Mouse (Mus musculus): ENCODE measurements around the gene Vps11.

GRCm38 (mm10) chr9:44347166-44347565, 14.3 kb downstream of the Vps11 start:
- TF ChIP-seq GATA1 (IDR thresholded peaks at IDR 0.05; ENCODE audit: borderline replicate concordance, low read length) (no peak), FLI1 (IDR thresholded peaks at IDR 0.05; ENCODE audit: low read length) (no peak)
